Mouse (Mus musculus) neural tube, embryonic 15.5 days (tissue): ENCODE measurements at regions not wholly inside any gene's neighbourhood (a gene's known extent, or its start where the extent isn't known, plus 50 kb on each side); places are given as distances from the start of the nearest gene placed in this dataset.
A peak's percentile ranks its signal among the peaks of the same experiment; 100 is the strongest.

Source experiments
- ATAC-seq: fragments of 200-750 bp; cut with Nextera tagmentation; 2 replicates; pipeline ENCODE4 v1.8.0; 2017; ENCODE audit warnings: mild to moderate bottlenecking, moderate TSS enrichment, moderate library complexity; ENCODE audit not compliant: low FRiP score
- H3K27ac ChIP-seq: fragments of 300-500 bp; sonication (generic); replicated peaks from 2 replicates; pipeline ENCODE4 v1.5.1; 2015; ENCODE audit warnings: mild to moderate bottlenecking, inconsistent platforms
- H3K27me3 ChIP-seq: fragments of 300-500 bp; sonication (generic); replicated peaks from 2 replicates; pipeline ENCODE4 v1.6.1; 2015; ENCODE audit warnings: inconsistent platforms
- H3K36me3 ChIP-seq: fragments of 300-500 bp; sonication (generic); 2 replicates; pipeline ENCODE4 v1.6.1; 2015; ENCODE audit warnings: inconsistent platforms
- H3K4me1 ChIP-seq: fragments of 300-500 bp; sonication (generic); 2 replicates; pipeline ENCODE4 v1.6.1; 2015; ENCODE audit warnings: inconsistent platforms
- H3K4me2 ChIP-seq: fragments of 300-500 bp; sonication (generic); 2 replicates; pipeline ENCODE4 v1.6.1; 2015; ENCODE audit warnings: inconsistent platforms, mild to moderate bottlenecking, moderate library complexity
- H3K4me3 ChIP-seq: fragments of 300-500 bp; sonication (generic); replicated peaks from 2 replicates; pipeline ENCODE4 v1.5.1; 2015; ENCODE audit warnings: mild to moderate bottlenecking, inconsistent platforms
- H3K9ac ChIP-seq: fragments of 300-500 bp; sonication (generic); replicated peaks from 2 replicates; pipeline ENCODE4 v1.6.1; 2015; ENCODE audit warnings: mild to moderate bottlenecking, inconsistent platforms
- H3K9me3 ChIP-seq: fragments of 300-500 bp; sonication (generic); replicated peaks from 2 replicates; pipeline ENCODE4 v1.6.1; 2016; ENCODE audit warnings: inconsistent platforms
- whole genome bisulfite sequencing: fragments of 180-500 bp; shearing (Covaris S2); methylation state at CpG from one replicate; pipeline ENCODE4 v1.1.7; 2015; ENCODE audit warnings: mixed read lengths; 5-methylcytosine and 5-hydroxymethylcytosine counted together

DNA sequence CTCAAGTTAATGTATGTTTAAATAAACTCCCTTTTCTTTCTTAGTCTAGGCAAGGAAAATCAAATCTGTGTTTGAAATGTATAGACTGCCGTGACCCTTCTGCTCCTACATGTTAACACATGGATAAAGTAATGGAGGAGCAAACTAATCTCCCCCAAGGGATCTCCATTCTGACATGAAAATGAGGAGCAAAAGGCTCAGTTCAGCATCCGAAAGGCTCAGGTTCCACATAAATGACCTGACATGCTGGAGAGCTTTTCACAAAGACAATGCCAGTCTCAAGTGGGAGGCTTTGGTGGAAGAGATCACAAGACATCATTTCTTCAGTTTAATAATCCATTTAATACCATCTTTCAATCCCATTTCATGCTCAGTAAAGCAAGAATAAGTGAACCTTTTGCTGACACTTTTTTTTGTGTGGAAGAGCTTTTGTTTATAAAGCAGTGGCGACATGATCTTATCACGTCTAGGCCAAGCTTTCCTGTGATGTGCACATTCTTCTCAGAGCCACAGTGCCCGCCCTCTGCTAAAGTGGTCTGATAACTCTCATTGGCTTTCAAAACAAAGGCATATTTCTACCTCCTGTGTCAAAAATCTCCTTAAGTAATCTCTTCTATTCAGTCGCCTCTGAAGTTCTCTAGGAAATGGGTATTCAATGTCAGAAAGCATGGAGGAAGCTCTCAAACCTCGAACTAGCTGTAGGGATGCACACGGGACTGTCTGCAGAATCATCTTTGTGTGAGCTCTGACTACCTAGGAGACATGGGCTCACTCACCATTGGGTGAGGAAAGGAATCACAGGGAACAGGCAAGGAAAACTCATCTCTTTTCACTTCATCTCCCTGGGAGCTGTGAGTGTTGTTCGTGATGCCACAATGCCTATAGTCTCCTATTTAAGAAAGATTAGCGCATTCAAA, 271.7 kb upstream of the Sash1 start:
- no peaks in the 10 kb centered on the region for H3K36me3 ChIP-seq
- H3K9me3 ChIP-seq, result no peaks in the 10 kb centered on the region
- 0 out of 2 replicates have a peak, but pooled peaks cover 3% of the 10 kb centered on the region for H3K27me3 ChIP-seq
- 62% methylated on average over 10 of the region's 10 CpGs for WGBS
- no peak for ATAC-seq
- no peak overlapping the region for H3K9ac ChIP-seq
- no peak overlapping the region for H3K4me2 ChIP-seq
- H3K4me3 ChIP-seq, result no peak overlapping the region
- no peak overlapping the region for H3K27ac ChIP-seq
- H3K4me1 ChIP-seq, result no peaks in the 10 kb centered on the region

DNA sequence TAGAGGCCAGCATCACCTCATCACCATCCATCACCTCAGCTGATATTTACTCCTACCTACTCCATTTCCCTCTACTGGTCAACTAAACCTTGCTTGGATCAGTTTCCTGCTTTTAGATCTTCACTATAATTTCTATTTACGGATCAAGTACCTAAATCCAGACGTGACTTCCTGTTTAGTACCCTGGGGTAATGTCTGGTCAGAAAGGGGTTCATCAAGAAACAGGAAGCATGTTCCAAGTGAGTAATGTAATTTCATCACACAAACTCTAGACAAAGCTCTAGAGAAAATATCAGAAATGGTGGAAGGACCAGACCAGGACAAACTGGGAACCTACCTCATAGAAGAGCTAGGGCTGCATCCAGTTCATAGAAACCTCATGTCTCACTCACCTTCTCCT, 250.2 kb upstream of the Sash1 start:
- H3K27ac ChIP-seq, result no peak overlapping the region
- no peaks in the 10 kb centered on the region for H3K9me3 ChIP-seq
- H3K36me3 ChIP-seq, result no peaks in the 10 kb centered on the region
- no peak for ATAC-seq
- 85% methylated on average over 2 of the region's 2 CpGs for WGBS
- 0 out of 2 replicates have a peak, but pooled peaks cover 5% of the 10 kb centered on the region for H3K4me1 ChIP-seq
- no peaks in the 10 kb centered on the region for H3K27me3 ChIP-seq
- no peak overlapping the region for H3K9ac ChIP-seq
- no peak overlapping the region for H3K4me3 ChIP-seq
- H3K4me2 ChIP-seq, result no peak overlapping the region

DNA sequence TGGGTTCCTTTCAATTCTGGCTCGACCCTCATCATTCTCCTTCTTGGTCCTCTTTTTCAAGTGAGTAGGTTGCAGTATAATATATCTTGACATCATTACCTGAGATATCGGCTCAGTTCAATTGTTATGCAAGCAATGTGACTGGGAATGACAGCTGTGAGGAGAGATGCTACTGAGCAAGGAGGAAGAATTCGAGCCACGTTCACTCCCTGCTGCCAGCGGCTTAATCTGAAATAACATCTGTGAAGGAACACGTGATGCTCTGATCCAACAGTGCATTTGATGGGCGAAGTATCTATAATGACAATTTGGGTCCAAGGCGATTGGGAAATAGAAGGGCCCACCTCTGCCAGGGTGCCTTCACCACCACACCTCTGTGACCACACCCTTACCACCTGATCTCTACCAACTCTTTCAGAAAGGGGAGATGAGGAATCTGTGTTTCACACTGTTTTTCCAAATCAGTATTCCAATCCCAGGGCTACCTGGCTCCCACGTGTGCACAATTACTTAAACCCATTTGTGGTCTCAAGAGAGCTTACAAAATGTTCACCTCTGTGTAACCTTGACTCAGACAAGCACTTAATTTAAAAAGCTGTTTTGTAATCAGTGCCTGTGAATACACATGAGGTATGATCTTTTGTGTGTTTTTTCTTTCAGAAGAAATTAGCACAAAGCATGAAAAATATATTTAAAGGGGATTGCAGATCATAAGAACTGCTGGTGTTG, 248.6 kb upstream of the Sash1 start:
- Histone ChIP-seq H3K9ac (no peak overlapping the region), H3K9me3 (no peaks in the 10 kb centered on the region), H3K4me3 (no peak overlapping the region), H3K27ac (no peak overlapping the region), H3K4me2 (no peak overlapping the region), H3K36me3 (no peaks in the 10 kb centered on the region), H3K4me1 (0 out of 2 replicates have a peak, but pooled peaks cover 5% of the 10 kb centered on the region), H3K27me3 (no peaks in the 10 kb centered on the region)
- 0 out of 2 replicates have a peak, but pooled peaks have one; percentile 38 for ATAC-seq
- 63% methylated on average over 9 of the region's 9 CpGs for WGBS

DNA sequence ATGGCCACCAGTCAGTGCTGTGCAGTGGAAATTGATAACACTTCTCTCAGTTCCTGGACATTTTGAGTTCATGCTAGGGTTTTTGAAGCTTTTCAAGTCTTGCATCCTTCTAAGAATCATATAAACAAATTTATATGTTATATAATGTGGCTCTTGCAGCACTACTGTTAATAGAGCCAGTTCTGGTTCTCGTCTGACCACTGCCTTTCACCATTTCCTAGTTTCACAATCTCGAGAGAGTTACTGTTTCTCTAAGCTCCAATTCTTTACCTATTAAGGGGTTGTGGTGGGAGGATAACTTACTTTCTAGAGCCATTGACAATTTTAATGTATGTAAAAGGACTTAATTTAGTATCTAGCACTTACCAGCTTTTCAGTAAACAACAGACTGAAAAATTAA, 244.2 kb upstream of the Sash1 start:
- Histone ChIP-seq H3K27me3 (no peaks in the 10 kb centered on the region), H3K4me3 (no peak overlapping the region), H3K4me1 (0 out of 2 replicates have a peak, but pooled peaks cover 5% of the 10 kb centered on the region), H3K27ac (no peak overlapping the region), H3K9ac (no peak overlapping the region), H3K9me3 (no peaks in the 10 kb centered on the region), H3K4me2 (no peak overlapping the region), H3K36me3 (no peaks in the 10 kb centered on the region)
- 90% methylated on average over 2 of the region's 2 CpGs for WGBS
- ATAC-seq, result no peak

DNA sequence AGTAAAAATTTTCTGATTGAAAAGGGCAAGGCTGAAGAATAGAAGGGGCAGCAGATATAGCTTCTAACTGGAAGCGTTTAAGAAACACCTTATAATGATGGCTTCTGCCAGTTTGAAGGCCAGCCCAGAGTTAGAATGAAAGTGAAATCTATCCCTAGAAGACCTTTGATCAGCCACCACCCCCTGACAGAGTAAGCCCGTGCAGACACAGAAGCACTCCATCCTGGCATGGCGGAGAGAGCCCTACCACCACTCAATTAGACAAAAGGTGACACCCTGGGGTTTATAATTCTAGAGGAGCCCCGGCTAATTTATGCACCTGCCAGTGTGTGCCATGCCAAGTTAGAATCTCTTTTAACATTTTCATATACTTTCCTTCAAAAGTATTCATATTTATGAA, 233.4 kb upstream of the Sash1 start:
- H3K27me3 ChIP-seq, result no peaks in the 10 kb centered on the region
- H3K27ac ChIP-seq, result no peak overlapping the region
- H3K36me3 ChIP-seq, result no peaks in the 10 kb centered on the region
- no peak overlapping the region for H3K4me3 ChIP-seq
- H3K9ac ChIP-seq, result no peak overlapping the region
- 32% methylated on average over 4 of the region's 4 CpGs for WGBS
- no peak for ATAC-seq
- peaks cover 7% of the 10 kb centered on the region; the same call in 1 of the 2 replicates for H3K4me1 ChIP-seq
- no peaks in the 10 kb centered on the region for H3K9me3 ChIP-seq
- no peak overlapping the region for H3K4me2 ChIP-seq

DNA sequence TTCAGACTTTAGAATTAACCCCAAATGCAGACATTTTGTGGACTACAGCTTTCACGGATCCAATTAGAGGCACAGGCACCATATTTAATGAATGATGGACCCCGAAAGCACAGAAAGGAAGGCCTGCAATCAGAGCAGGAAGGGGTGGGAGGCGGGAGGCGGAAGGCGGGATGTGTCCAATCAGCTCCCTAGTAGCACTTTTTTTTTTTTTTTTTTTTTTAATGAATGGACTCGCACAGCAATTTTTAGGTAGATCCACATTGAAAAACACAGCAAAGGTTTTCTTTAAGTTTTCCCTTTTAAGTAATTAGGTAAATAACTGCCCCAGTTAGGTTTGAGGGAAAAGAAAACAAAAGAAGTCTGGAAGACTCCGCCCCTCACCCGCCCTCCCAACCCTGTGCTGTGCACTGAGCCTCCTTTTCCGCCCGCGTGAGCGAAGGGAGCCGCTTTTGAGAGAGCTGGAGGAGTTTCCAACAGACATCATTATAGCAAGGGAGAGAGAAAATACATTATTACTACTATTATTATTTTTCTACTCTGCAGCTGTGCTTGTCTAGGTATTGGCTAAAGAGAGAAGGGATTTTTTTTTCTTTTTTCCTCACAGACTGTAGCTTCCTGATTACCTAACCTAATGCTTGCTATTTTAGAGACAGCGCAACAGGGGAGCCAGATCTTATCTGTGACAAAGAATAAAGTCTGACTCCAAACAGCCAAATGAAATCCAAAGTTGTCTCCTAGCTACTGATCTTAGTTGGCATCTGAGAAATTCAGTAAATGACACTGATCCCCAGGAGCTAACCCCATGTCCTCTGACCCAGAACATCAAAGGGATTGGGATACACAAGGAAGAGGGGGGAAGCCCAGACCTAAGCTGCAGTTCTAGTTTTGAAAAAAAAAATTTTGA, 232.0 kb upstream of the Sash1 start:
- Histone ChIP-seq H3K4me2 (peak overlapping the region; percentile 49), H3K4me1 (peaks cover 7% of the 10 kb centered on the region; the same call in 1 of the 2 replicates), H3K9ac (no peak overlapping the region; the same call in 1 of the 2 replicates), H3K27me3 (no peaks in the 10 kb centered on the region), H3K36me3 (no peaks in the 10 kb centered on the region), H3K4me3 (peak overlapping the region; percentile 23), H3K27ac (no peak overlapping the region), H3K9me3 (no peaks in the 10 kb centered on the region)
- peak; percentile 83; the same call in 1 of the 2 replicates for ATAC-seq
- 28% methylated on average over 14 of the region's 14 CpGs for WGBS

DNA sequence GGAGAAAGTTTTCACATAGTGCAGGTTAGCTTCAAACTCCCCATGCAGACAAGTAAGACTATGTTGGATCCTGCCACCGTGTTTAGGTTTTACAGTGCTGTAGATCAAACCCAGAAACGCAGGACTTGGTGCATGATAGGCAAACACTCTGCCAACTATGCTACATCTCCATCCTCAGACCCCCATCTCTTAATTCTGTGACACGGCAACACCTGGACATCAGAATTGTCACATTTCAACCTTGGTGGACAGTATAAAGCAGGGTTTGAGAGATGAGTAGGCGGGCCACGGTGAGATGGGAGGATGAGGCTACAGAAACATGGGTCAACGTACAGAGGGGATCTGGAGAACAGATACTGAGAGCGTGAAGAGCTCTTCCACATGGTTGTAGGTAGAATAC, 231.3 kb upstream of the Sash1 start:
- peak overlapping the region; percentile 49 for H3K4me2 ChIP-seq
- H3K9ac ChIP-seq, result no peak overlapping the region
- ATAC-seq, result no peak
- H3K36me3 ChIP-seq, result no peaks in the 10 kb centered on the region
- H3K27ac ChIP-seq, result no peak overlapping the region
- H3K4me1 ChIP-seq, result peaks cover 7% of the 10 kb centered on the region; the same call in 1 of the 2 replicates
- H3K9me3 ChIP-seq, result no peaks in the 10 kb centered on the region
- 0 out of 2 replicates have a peak overlapping the region, but pooled peaks have one; percentile 23 for H3K4me3 ChIP-seq
- WGBS, result 92% methylated on average over 7 of the region's 7 CpGs
- no peaks in the 10 kb centered on the region for H3K27me3 ChIP-seq

DNA sequence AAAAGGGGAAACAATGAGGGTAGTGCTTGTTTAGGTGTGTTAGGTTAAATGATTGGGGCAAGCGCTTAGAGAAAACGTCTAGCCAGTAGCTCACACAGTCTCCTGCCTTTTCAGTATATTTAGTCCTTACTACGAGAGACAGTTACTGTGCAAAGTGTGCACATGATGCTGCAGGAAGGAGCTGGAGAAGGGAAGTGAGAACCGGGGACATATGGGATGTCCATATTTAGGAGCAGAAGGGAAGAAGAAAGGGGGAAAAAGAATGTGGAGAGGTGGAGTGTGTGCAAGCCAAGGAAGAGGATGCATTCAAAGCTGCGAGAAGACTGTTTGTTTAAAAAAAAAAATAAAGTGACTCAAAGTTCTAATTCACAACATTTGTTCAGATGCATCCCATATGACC, 227.8 kb upstream of the Sash1 start:
- Histone ChIP-seq H3K9ac (no peak overlapping the region), H3K27ac (no peak overlapping the region), H3K4me3 (no peak overlapping the region), H3K4me2 (no peak overlapping the region), H3K4me1 (peaks cover 4% of the 10 kb centered on the region; the same call in 1 of the 2 replicates), H3K27me3 (no peaks in the 10 kb centered on the region), H3K9me3 (no peaks in the 10 kb centered on the region), H3K36me3 (no peaks in the 10 kb centered on the region)
- no peak for ATAC-seq
- WGBS, result 85% methylated on average over 5 of the region's 5 CpGs

DNA sequence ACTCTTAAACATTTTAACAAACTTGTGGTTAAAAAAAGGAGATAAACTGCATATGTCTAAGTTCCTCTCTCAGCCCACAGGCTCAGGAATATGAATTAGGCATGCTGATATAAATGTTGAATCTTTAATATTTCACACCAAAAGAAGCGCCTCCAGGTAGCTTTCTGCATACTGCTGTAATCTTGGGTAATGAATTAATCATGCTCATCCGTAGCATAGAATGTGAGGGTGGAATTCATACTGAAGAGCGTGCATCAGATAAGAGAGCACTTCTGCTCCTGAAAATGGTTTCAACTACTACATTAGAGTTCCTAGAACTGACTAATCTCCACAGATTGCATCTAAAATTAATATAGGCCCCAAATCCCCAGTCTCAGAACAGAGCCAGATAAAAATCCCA, 225.2 kb upstream of the Sash1 start:
- Histone ChIP-seq H3K9ac (no peak overlapping the region), H3K4me3 (no peak overlapping the region), H3K4me1 (no peaks in the 10 kb centered on the region), H3K27ac (no peak overlapping the region), H3K9me3 (no peaks in the 10 kb centered on the region), H3K36me3 (no peaks in the 10 kb centered on the region), H3K27me3 (no peaks in the 10 kb centered on the region), H3K4me2 (no peak overlapping the region)
- no peak for ATAC-seq
- WGBS, result 94% methylated on average over 3 of the region's 3 CpGs

DNA sequence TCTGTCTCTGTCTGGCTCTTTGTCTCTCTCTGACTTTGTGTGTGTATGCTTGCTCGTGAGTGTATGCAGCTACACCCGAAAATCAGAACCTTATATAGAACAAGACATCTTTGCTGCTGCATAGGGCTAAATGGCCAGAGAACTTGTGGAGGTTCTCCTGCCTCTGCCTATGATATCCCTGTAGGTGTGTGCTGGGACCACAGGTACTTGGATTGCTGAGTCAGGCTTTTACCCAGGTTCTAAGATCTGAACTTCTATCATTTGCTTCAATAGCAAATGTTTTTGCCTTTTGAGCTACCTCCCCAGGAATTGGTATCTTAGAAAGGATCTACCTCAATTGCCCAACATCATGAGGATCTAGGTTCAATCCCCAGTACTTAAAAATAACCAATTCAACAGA, 210.3 kb upstream of the Sash1 start:
- ATAC-seq, result no peak

DNA sequence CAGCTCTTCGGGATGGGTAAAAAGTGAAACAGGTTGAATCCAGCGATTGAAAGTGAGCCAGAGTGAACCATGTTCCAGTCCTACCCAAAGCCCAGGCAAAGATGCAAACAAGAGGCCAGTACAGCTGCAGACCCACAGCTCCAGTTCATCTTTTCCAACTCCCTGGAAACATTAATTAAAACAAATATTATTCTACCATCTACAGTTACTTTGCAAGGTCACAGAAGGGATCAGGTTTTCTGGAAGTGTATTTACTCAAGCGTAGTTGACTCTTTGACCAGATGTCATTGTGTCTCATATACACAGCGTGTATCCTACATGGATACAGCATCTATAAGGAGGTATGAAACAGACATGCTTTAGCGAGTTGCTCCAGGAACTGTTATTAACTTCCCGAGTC, 209.3 kb upstream of the Sash1 start:
- Histone ChIP-seq H3K9me3 (no peaks in the 10 kb centered on the region), H3K27me3 (no peaks in the 10 kb centered on the region), H3K36me3 (no peaks in the 10 kb centered on the region), H3K9ac (no peak overlapping the region), H3K4me1 (no peaks in the 10 kb centered on the region), H3K4me2 (no peak overlapping the region), H3K4me3 (no peak overlapping the region), H3K27ac (no peak overlapping the region)
- no peak for ATAC-seq
- WGBS, result 88% methylated on average over 6 of the region's 6 CpGs

More for the DNA sequence above, 210.3 kb upstream of the Sash1 start:
- no peaks in the 10 kb centered on the region for H3K27me3 ChIP-seq
- no peaks in the 10 kb centered on the region for H3K9me3 ChIP-seq
- H3K27ac ChIP-seq, result no peak overlapping the region
- H3K36me3 ChIP-seq, result no peaks in the 10 kb centered on the region
- H3K4me1 ChIP-seq, result no peaks in the 10 kb centered on the region
- no peak overlapping the region for H3K9ac ChIP-seq
- no peak overlapping the region for H3K4me3 ChIP-seq
- WGBS, result 82% methylated on average over 2 of the region's 2 CpGs
- no peak overlapping the region for H3K4me2 ChIP-seq
